Mouse (Mus musculus) splenic B cell, adult 2 months (primary cell): ENCODE measurements around the gene Nsmce1.
"Not testable (repeated sequence)": the region's sequence is repeated elsewhere in the genome, so short reads cannot be mapped to it uniquely, and the experiment has no call there.

Experiments
- DNase-seq: peaks from one replicate; pipeline ENCODE4 v3.0.0-alpha.2; 2011; ENCODE audit warnings: low read depth, low spot score
- H3K27me3 ChIP-seq: 2 replicates; pipeline ENCODE4 v1.6.1; 2012; ENCODE audit warnings: mild to moderate bottlenecking, low read length, moderate library complexity, mixed read lengths; ENCODE audit not compliant: control insufficient read depth, poor library complexity, insufficient read depth, severe bottlenecking
- H3K36me3 ChIP-seq: 2 replicates; pipeline ENCODE4 v1.6.1; 2012; ENCODE audit warnings: mild to moderate bottlenecking, low read length, moderate library complexity, mixed read lengths; ENCODE audit not compliant: control insufficient read depth, poor library complexity, insufficient read depth, severe bottlenecking

Nsmce1 gene

GRCm38 (mm10) chr7:125433874-125434273 lies 57.5 kb downstream of the Nsmce1 start:
- no peaks in the 10 kb centered on the region for H3K27me3 ChIP-seq
- H3K36me3 ChIP-seq, result no peaks in the 10 kb centered on the region
- DNase-seq, result no peak

- no peak for DNase-seq
- Histone ChIP-seq H3K27me3 (no peaks in the 10 kb centered on the region), H3K36me3 (no peaks in the 10 kb centered on the region)
These were observed 61.1 kb downstream of the Nsmce1 start for GRCm38 (mm10) chr7:125430170-125430842.

GRCm38 (mm10) chr7:125428816-125429500 lies 62.4 kb downstream of the Nsmce1 start:
- not testable (repeated sequence) for H3K36me3 ChIP-seq, H3K27me3 ChIP-seq, DNase-seq

- DNase-seq, result no peak
- Histone ChIP-seq H3K27me3 (no peaks in the 10 kb centered on the region), H3K36me3 (no peaks in the 10 kb centered on the region)
These were observed 63.0 kb downstream of the Nsmce1 start for GRCm38 (mm10) chr7:125428381-125428780.

GRCm38 (mm10) chr7:125427492-125428090 lies 63.8 kb downstream of the Nsmce1 start:
- DNase-seq, result no peak
- no peaks in the 10 kb centered on the region for H3K27me3 ChIP-seq
- H3K36me3 ChIP-seq, result no peaks in the 10 kb centered on the region

GRCm38 (mm10) chr7:125423056-125423455 lies 68.3 kb downstream of the Nsmce1 start:
- no peaks in the 10 kb centered on the region for H3K36me3 ChIP-seq
- H3K27me3 ChIP-seq, result no peaks in the 10 kb centered on the region
- DNase-seq, result peak; percentile 59

- H3K36me3 ChIP-seq, result no peaks in the 10 kb centered on the region
- DNase-seq, result no peak
These were observed 69.5 kb downstream of the Nsmce1 start for GRCm38 (mm10) chr7:125421911-125422310.

GRCm38 (mm10) chr7:125420190-125420589 lies 71.2 kb downstream of the Nsmce1 start:
- Histone ChIP-seq H3K27me3 (no peaks in the 10 kb centered on the region), H3K36me3 (no peaks in the 10 kb centered on the region)
- DNase-seq, result peak; percentile 84

More at GRCm38 (mm10) chr7:125421911-125422310, 69.5 kb downstream of the Nsmce1 start:
- no peaks in the 10 kb centered on the region for H3K27me3 ChIP-seq

GRCm38 (mm10) chr7:125418413-125418812 lies 73.0 kb downstream of the Nsmce1 start:
- Histone ChIP-seq H3K27me3 (no peaks in the 10 kb centered on the region), H3K36me3 (no peaks in the 10 kb centered on the region)
- DNase-seq, result peak; percentile 5
